Mouse (Mus musculus) left cerebral cortex, adult 11 months (tissue): ENCODE measurements around the gene Foxp1.

Source experiments
- DNase-seq: peaks from one replicate; pipeline ENCODE4 v3.0.0; 2022; ENCODE audit warnings: low spot score

Foxp1 gene

DNA sequence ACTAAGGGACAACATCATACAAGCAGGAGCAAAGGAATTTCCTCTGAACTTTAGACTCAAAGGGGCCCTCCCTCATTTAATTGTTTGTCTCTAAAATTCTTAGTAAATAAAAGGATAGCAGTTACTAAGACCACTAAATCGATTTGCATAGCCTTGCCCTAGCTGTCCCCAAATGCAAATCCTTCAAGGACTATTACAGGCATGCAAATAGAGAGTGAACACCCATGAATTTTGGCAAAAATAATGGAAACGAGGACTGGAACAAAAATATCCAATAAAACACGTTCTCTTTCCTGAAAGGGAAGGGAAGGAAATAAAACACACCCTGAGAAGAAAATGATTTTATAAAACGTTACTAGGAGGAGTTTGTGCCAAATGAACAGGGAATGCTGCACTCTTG lies 390.7 kb downstream of the Foxp1 start:
- no peak for DNase-seq

DNA sequence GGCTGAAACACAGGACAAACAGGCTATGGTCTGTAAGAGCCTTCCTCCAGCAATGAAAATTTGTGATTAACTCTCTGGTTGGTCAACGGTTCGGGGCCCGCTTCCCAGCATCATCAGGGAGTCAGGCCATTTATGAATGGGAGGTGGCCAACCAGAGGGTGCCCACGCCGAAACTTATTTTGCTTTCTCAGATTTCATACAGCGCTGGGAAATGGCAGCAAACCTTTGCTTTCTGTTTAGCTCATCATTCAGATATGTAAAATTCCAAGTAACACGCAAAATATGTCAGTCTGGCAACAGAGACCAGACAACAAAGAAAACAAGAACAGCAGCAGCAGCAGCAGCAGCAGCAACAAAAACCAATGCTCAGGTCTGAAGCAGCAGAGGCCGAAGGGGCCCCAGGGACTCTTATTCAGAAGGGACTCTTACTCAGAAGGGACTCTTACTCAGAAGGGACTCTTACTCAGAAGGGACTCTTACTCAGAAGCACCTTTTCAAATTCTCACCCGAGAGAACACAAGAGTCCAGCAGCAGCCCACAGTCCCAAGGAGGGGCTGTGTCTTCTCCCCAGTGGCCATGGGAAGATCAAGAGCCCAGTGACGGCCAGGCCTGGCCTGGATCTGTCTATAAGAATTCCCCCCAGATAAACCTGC lies 391.6 kb downstream of the Foxp1 start:
- no peak for DNase-seq

DNA sequence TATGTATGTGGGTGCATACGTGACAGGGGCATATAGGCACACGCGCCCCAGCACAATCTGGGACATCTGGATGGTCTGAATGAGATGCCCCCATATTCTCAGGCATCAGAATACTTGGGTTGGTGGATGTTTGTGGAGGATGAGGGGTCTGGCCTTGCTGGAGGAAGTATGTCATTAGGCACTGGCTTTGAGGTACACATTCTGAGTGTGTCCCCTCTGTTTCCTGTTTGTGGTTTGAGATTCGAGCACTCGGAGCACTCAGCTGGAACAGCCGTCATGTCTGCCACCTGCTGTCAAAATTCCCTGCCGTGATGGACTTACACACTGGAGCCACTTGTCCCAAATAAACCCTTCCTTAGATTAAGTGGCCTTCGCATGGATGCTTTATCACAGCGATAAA lies 395.8 kb downstream of the Foxp1 start:
- no peak for DNase-seq

DNA sequence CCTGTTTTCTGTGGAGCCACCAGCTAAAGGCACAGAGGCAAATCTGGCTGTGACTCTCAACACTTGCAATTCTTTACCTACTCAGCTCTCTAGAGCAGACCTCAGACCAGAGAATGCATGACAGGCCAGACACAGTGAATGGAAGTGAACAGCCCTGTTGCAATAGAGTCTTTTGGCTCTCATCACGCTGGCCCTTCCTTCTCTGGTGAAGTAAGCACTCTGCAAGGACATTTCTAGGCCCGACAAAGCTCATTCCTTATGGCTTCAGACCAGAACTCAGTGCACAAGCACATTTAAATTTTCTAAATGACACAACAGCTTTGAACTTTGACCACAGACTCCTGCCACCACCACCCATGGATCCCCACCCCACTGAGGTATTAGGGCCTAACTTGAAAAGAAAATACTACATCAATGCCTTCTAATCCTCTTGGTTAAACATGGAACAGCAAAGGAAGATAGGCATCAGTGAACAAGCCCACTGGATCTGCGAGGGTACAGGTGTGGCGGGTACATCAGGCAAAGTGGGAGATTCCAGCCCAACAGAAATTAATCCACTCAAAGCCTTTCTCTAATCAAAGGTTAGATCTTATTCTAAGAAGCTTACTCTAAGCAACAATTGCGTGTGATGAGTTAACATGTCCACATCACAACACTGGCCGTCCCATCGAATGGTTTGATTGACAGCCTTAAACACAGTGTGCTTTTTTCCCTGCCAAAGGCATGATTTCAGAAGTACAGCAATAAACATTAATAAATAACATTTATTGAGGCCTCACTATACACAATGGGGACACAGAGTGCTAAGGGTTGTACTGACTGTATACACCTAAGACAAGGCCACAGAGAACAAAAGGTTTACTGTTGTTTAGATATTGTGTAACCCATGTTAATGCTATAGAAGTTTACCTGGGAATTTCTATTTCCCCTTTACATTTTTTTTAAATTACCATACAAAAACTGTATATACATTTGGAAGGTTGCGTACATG lies 401.4 kb downstream of the Foxp1 start:
- DNase-seq: no peak

DNA sequence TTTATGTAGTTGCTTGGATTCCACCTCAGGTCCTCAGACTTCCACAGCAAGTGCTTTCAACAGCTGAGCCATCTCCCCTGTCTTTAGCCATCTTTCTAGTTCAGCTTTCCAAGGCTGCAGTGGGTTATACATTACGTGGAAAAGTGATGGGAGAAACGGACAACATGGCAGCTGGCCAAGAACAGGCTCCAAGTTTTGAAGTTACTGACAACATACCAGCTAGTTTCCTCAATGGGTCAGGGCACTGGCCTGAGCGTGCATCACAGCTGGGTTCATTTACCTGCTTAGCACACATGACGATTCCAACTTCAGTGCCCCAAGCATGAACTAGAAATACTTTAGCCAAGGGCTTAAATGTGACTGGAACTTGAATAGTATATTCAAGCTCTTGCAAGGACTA lies 404.0 kb downstream of the Foxp1 start:
- no peak for DNase-seq

DNA sequence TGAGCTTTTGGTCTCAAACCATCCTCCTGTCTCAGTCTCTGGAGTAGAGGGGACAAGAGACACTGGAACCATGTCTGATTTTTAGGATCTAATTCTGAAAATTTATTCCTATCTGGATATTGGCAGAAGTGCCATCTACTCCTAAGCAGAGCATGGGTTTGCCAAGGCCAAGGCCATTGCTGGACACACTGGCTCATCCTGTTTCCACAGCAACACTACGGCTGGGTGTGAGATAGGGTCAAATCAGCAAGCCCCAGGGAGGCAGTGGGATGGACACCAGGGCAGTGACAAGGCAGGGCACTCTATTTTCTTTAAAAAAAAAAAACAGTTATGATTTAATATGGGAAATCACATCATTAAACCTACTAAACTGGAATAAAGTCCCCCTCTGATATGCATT lies 405.1 kb downstream of the Foxp1 start:
- no peak for DNase-seq

DNA sequence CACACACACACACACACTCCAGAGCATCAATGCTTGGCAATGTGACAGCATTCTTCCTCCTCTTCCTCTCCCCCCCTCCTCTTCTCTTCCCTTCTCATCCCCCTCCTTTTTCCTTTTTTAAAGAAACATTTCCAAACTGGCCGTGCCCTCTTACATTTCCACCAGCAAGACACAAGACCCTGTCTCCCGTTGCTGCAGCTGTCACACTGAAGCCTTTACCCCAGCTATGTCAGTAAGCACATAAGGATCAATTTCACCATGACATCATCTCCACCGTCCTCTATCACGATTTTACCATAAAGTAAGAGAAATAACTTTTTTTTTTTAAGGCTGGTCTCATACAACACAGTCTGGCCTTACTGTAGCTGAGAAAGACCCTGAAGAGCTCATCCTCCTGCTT lies 410.7 kb downstream of the Foxp1 start:
- no peak for DNase-seq

DNA sequence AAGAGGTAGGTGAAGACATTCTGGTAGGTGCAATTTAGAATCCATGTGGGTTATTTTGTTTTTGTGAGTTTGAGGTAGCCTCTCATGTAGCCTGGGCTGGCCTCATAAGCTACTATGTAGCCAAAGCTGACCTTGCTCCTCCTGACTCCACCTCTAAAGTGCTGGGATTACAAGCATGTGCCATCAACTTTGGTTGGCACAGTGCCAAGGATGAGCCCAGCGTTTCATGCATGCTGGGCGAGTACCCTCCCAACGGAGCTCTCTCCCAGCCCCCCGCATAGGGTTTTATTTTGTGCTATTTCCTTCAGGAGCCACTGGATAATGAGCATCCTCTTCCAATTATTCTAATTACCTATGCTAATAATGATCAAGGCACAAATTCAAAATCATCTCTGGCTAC lies 414.1 kb downstream of the Foxp1 start:
- no peak for DNase-seq

DNA sequence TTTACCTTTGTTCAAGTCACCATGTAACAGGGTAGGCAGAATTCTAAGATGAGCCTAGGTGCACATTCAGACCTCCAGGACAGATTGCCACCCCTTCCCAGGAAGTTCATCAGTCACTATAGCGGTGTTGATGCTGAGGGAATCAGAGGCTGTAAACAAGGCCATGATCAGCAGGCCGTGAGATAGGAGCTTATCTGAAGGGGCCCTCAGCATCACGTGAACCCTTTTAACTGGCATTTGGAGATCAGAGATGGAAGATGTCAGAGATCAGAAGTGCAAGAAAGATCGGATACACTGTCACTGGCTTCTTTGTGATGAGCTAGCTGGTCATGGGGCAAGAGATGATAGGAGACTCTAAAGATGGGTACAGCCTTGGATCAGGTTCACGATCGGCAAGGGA lies 414.8 kb downstream of the Foxp1 start:
- no peak for DNase-seq

DNA sequence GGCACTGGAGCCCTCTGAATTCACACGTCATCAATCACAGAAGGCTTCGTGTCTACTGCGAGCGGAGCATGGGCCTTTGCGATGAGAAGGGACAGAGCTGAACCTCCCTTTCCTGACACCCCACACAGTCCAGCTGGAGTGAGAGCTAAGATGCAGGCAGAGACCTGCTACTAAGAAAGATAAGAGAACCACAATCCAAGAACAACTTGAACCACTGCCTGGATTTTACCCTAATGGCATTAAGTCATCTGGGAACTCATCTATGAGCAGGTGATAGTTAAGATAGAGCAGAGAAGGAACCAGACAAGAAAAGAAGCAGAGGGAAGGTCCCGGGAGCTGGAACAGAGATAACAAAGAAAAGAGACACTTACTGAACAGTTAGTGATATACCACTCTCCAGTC lies 415.4 kb downstream of the Foxp1 start:
- DNase-seq: no peak

DNA sequence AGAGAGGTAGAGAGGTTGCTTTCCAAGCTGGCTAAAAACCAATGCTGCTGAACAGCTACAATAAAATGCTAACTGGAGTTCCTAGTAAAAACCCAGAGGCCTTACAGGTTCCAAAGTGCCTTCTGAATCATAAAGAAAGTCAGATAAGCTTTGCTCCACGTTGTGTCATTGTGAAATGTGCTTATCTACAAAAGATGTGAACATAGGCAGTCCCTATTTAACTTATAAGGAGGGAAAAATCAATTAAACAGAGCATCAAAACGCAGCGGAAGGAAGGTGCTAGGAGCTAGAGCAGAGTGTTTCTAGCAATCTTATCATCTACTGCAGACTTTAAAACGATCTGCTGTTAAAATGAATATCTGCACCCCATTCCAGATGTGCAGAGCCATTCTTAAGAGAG lies 416.5 kb downstream of the Foxp1 start:
- DNase-seq: no peak

DNA sequence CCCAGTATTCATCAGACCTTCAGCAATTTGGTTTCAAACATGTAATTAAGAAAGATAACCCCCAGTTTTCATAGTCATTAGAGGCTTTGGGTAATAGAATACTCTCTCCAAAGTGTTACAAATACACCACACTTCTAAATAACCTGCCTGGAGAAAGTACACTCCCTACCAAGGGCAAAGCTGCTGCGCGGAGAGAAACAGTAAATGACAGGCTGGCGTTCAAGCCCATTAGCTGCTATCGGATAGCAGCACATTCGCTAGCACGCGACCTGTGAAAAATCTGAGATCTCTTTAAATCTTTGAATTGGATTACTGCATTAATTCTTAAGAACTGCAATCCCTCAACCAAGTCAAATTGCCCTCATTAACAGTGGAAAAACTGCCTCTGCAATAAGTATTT lies 418.1 kb downstream of the Foxp1 start:
- no peak for DNase-seq

DNA sequence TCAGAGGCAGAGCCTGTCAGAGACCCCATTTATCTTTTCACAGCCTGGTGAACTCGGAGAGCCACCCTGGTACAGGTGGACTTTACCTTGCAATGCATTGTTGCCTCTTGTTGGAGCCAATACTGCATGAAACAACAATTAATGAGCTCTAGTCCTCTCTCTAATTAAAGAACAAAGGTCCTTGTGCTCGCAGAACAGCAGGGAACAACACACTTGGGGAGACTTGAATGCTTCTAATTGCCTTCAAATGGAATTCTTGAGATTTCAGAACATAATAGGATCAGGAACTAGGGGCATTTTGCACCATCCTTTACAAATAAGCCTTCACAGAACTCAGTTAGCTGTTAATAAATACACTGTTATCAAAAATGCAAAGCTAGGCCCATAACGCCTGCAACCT lies 418.6 kb downstream of the Foxp1 start:
- DNase-seq: no peak

DNA sequence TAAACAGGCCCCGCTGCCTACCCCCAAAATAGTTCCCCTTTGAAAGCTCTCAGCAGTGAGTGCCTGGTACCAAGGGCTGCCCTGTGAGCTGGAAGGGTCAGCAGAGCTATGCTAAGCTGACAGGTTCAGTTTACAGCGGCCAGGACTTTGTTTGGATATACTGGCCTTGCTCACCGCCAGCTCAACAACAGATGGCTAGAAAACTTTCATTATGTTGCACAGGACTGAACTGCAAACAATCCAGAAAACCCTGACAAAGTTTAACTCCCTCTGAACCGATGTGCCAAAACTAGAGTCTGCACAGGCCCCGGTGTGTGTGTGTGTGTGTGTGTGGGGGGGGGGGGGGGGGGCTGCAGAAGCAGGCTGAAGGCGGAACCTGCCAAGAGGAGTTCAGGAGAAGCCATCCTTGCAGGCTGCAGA lies 421.0 kb downstream of the Foxp1 start:
- DNase-seq: no peak

DNA sequence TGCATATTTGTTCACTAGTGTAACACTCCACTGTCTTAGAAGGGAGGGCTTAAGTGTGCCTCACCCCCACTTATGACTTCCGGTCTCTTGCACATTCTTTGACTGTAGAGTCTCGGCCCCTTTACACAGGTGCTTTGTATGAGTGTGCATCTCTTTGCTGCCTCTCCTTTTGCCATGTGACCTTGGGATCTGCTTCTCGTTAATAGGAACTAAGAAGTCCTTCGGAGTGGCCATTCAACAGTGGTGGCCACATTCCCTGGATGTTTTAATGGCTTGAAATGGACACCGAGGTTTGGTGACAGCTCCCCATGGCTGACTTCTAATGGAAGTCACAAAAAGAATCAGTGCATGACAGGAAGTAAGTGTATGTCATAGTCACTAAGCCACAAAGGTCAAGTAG lies 422.2 kb downstream of the Foxp1 start:
- DNase-seq: no peak

DNA sequence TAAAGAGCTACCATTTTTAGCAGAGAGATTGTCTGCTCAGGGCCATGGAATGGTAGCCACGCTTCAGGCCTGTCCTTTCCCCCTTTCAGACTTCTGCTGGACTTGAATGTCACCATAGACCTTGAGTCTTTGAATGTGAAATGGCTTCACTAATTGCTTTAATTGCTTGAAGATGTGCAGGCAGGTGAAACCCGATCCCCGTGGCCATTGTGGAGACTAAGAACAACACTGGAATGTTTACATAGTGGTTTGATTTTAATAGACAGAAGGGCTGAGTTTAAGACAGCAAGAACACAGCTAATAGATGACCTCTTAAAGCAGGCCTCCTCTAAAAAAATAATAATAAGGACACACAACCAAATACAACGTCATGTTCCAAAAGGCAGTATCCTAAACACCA lies 422.7 kb downstream of the Foxp1 start:
- no peak for DNase-seq

DNA sequence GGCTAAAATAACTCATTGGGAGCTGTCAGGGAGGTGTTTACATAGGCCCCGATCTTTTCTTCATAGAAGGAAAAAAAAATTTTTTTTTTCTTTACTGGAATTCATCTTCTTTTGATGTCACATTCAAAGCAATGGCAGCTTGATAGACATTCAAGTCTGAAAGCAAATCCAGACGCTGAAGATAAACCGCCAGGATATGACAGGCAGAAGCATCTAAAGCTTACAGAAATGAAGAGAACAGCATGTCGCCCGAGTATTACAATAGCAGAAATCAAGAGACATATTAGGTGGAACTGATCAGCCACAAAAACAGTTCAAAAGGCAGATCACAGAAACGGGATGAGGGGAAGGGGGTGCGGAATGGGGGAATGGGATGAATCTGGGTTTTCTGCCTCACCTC lies 425.3 kb downstream of the Foxp1 start:
- no peak for DNase-seq

DNA sequence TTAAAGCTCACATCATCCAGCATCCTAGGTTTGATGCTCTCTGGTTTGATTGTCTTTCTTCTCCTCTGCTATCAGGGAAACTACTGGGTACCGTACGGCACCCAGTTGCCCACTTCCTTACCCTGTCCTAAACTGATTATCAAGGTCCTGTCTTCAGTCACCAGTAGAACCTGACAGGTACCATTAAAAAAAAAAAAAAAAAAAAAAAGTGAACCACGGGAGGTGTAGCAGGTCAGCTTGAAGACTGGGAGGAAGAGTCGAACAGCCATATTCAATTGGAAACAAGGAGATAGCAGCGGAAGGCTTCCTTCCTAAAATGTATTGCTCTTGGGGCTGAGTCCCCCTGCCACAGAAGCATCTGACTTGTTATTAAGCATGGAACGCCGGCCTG lies 425.8 kb downstream of the Foxp1 start:
- no peak for DNase-seq

DNA sequence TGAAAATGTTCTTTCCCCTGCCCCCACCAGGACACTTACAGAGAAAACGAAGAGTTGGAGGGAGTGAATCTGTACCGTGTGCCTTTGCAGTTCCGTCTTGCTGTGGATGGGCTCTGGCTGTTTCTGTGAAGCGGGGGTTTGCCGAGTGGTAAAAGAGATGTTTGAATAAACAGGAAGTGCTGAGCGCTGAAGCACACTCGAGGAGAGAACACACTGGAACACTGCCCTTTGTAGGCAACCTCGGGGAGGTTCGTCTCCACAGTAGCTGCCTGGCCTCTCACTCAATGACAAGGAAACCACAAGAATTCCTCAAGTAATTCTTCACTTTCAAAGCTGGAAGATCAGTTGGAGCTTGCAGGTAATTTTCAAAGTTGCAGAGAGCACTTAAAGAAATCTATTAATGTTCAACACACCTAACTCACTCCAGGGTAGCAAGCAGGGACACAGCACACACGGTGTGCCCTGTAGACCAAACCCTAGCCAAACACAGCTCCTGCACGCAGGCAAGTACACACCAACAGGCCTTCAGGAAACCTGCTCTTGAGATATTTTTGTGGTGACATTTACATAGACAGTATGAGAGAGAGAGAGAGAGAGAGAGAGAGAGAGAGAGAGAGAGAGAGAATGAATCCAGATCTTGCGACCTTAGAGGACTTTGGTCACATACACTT lies 426.3 kb downstream of the Foxp1 start:
- DNase-seq: no peak

DNA sequence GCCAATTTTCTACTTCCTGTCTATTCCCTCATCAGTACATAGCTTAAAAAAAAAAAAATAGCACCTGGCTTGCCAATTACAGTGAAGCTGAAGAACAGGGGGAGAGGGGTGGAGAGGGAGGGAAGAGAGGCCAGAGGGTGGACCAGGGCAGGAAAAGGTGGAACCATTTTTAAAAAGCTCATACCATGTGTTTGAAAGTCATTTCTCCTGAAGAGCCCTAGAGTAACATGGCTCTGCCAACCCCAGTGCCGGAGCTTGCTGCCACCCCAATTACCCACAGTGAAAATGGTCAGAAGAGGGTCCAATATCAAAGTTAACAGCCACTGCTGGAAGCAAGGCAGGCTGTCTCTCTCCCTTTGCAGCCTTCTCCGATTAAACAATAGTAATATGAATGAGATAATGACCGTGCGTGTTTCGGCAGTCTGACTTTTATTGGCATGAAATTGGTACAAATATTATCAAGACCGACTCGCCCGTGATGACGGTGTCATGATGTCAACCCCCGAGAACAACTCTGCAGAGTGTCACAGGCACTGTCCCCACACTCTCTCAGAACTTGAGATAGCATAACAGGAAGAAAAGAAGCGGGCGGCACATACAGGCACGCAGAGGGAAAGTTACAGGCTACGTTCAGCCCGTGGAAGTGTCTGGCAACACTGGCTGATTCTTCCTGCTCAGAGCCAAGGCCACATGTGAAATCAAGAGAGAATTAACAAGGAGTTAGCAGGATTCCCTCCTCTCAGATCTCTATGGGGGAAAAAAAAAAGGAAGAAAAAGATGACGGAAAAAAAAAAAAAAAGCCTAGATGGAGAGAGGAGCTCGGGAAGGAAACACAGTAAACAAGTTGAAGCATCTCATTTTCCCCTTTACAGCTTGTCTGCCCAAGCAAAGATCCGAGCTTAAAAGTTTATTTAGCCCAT lies 427.1 kb downstream of the Foxp1 start:
- DNase-seq: no peak

DNA sequence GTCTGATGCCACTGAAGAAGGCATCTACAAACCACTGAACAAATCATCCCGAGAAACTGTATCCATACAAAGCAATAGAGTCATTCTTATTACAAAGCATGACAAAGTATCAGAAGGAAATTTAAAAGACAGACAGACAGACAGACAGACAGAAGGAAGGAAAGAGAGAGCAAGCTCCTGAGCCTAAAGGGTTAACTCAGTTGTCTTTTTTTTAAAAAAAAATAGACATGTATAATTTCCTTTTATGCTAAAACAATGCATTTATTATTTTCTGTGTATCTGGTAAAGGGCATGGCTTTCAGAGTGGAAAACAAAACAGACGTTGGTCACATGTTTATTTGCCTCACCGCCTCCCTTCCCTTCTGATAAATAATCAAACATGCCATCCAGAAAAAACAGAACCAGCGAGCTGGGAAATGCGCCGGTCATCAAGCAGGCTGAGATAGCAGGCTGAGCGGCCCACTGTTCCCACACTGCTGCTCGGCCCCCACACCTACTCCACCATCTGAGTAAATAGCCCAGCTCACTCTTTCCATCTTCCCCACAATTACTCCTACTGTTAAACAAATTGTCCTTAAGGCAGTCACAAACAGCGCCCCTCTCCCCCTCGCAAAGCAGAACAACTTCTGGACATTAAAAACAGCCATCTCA lies 428.1 kb downstream of the Foxp1 start:
- no peak for DNase-seq
